Mouse (Mus musculus): Measurements from ENCODE around the gene Upk3b. TPM values are rescaled to one million over a fixed set of nuclear protein-coding genes. Genes with fewer than 3 reads are reported as not detected.

The Upk3b gene
- not detected in 2 replicates for polyA plus RNA-seq (2012)

DNA sequence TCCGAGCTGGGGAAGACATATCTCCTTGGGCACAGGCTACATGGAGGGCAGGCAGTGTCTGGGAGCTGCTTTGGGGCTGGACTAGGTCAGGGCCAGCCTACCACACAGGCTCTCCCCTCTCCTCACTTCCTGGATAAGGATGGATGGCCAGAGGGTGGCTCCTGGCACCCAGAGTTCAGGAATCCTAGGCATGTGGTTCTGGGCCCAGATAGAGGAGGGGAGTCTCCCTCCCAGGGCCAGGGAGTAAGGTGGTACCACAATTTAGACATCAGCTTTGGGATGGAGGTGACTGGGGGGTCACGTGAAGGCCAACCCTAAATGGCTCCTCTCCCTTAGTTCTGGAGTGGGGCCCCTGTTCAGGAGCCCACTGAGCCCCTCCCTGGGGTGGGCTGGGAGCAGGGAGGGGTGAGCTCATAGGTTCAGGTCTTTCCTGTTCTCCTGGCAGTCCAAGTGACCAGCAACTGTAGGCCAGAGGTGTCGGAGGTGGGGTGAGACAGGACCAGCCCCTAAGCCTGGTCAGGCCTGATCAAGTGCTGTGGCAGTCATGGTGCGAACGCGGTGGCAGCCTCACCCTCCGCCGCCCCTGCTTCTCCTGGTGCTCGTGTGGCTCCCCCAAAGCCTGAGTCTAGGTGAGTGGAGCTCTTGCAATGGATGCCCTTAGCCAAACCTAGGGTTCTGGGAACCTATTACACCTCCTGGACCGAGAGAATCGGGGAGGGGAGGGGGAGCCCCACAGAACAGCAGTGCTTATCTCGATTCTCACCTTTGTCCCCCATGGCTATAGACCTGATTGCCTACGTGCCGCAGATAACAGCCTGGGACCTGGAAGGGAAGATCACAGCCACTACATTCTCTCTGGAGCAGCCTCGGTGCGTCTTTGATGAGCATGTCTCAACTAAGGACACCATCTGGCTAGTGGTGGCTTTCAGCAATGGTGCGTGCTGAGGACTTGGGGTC, at the start of gene Upk3b:
Gene Upk3b (plus strand): TSS at position 239 of the 957 bp plus-strand sequence.
- TF ChIP-seq GATA1 (IDR thresholded peaks at IDR 0.05; ENCODE audit: low read length) = no peak

DNA sequence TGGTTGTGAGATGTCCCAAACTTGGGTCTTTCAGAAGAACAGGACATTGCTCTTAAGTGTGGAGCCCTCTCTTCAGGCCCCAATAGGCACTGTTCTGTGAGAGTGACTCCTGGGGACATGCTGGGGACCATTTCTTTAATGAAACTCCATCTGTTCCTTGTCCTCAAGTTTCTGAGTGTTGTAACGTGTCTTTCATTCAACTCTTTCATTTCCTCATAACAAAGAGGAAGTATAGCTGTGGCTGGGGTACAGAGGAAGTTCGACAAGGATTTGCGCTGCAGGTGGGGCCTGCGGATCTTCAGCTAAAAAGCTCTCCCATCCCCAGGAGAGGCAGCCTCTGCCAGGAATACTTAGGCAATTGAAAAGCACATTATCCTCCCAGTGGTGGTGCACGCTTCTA, 47.7 kb upstream of the Upk3b start:
- no peak for TF ChIP-seq GATA1 (IDR thresholded peaks at IDR 0.05; ENCODE audit: low read length)

DNA sequence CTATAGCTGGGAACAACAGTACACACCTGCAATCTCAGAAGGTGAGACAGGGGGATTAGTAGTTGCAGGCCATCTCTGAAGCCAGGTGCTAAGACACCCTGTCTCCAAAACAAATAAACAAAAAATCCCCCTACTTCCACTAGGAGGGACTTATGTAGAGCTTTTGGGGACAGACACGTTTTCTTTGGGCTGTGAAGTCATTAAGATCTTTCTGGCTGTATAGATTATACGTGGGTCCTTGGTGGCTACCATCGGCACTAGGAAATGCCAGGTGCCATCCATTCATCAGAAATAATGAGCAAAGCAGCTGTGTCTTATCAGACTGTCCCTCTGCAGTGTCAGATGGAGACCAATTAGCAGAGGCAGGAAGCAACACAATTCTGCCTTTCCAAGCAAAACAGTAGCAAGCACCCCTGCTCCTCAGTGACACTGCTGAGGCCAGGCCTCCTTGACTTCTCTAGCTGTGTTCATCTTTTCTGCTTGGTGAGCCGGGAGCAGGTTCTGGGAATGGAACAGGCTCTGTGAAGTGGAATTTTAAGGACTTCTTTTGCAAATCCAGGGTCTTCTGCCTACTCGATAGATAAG, 44.8 kb upstream of the Upk3b start:
- TF ChIP-seq GATA1 (IDR thresholded peaks at IDR 0.05; ENCODE audit: low read length) = no peak

DNA sequence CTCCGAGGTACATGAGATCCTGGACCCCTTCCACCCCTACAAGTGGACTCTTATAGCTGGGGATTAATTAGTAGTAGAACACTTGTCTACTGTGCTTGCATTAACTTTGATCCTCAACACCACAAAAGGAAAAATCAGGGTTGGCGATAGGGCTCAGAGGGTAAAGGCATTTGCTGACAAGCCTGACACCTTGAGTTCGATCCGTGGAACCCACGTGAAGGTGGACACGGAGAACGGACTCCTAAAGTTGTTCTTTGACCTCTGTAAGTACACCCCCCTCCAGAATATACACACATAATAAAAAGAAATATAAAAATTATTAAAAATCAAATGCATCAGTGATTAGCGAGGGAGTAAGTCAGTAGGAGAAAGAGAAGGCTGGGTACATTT, 44.0 kb upstream of the Upk3b start:
- no peak for TF ChIP-seq GATA1 (IDR thresholded peaks at IDR 0.05; ENCODE audit: low read length)

DNA sequence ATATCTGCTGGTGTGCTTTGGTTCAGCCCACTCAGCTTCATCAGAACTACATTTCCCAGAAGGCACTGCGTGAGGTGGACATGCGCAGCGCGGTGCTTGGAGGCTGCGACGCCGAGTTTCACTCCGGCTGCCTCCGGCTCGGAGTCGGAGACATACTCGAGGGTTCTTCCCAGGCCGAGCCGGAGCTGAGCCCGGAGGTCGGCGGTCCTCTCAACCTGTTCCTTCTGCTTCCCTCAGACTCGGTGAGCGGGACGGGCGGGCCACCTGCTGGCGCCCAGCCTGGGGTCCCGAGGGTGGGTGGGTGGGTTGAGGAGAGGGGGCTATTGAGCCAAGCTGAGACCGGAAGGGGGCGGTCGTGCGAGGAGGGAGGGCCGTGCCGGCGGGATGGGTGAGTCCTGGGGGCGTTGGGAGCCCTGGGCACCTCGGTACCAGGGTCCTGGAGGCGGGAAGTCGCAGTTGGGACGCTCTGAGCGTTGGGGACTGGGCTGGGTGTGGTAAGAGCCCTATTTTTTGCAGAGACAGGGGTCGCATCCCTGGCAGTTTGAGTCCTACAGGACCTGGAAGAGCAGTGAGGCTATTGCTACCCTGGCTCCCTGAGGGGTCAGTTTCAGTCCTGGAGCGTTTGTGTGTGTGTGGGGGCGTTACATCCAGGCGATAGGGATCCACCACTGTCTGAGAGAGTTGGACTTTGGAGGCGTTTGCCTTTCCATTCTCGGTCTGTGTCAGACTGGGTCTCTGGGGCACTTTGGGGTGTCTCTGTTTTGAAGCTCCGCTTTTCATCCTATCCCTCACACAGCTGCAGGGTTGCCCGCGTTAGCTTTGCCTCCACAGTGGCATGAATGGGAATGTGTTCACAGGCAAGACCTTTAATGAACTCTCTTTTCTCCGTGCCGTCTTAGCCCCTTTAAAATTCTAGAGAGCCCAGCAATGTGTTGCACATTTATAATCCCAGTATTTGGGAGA, 43.3 kb upstream of the Upk3b start, which contains the start of gene Dtx2:
Gene Dtx2 (plus strand): TSS at position 76 of the 963 bp plus-strand sequence.
- no peak for TF ChIP-seq GATA1 (IDR thresholded peaks at IDR 0.05; ENCODE audit: low read length)

DNA sequence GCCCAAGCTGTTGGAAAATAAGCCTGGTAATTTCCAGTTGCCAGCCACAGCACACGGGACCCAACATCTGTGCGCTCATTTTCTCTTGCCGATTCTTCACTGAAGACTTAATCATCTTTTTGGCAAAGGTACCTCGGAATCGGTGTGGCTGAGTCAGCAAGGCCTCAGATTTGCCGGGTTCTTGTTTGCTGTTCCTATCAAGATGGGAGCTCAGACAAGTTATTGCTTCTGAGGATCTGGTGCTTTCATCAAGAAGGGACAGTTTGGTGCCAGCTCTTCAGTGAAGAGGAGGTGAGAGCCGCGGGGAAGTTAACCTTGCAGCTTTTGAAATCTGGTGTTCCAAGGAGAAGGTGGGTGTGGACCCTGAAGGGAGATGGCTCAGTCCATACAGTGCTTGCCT, 42.1 kb upstream of the Upk3b start:
- no peak for TF ChIP-seq GATA1 (IDR thresholded peaks at IDR 0.05; ENCODE audit: low read length)

DNA sequence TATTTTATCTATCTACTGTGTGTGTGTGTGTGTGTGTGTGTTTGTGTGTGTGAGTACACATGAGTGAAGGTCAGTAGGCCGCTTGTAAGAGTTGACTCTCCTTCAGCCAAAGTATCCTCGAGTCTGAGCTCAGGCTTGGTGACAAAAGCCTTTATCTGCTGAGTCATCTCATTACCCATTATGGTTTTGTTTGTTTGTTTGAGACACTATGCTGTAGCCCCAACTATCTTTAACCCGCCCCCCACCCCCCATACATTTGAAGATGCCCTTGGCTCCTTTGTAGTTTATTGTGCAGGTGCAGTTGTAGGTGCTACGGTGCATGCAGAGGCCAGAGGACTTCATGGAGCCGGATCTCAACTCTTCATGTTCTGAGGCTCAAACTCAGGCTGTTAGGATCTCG, 37.1 kb upstream of the Upk3b start:
- no peak for TF ChIP-seq GATA1 (IDR thresholded peaks at IDR 0.05; ENCODE audit: low read length)

DNA sequence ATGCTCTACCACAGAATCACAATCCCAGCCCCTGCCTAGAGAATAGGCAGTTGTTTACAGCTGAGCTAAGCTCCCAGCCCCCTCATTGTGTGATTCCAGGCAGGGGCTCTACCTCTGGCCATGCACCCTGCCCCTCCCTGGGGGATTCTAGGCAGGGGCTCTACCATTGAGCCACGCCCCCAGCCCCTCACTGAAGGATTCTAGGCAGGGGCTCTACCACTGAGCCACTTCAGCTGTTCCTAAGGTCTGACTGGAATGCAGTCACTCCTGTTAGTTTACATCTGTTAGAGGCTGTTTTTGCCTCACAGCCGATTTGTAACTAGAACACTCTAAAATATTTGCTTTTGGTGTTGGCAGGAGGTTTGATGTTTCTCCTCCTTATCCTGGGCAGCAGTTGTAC, 36.0 kb upstream of the Upk3b start:
- no peak for TF ChIP-seq GATA1 (IDR thresholded peaks at IDR 0.05; ENCODE audit: low read length)

DNA sequence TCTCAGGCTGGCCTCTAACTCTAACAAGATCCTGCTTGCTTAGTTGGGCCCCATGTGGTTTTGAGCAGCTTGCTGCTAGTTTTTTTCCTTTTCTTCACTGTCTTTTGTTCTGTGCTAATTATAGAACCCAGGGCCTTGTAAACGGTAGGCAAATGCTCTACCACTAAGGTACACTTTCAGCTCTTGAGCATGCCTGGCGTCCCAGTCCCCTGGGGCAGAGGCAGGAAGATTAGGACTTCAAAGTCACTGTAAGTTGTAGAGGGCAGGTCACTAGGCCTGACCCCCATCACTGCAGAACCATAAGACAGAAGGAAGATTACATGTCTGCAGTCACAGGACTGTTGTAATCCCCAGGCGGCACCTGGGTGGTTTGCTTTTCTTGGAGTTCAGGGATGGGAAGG, 35.5 kb upstream of the Upk3b start:
- TF ChIP-seq GATA1 (IDR thresholded peaks at IDR 0.05; ENCODE audit: low read length) = no peak

DNA sequence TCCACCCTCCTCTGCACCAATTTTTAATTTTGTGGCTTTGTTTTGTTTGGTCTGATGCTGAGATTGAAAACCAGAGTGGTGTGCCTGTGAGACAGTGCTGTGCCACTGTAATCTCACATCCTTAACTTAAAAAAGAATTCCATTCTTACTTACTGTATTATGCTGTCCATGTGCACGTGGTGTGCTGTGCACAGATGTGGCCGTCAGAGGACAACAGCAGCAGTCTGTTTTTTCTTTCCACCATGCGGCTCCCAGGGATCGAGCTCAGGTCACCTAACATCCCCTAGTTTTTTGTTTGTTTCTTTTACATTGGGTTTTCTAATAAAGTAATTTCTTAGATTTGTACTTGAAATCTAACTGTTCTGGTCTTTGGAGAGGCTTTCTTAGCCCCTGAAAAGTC, 33.8 kb upstream of the Upk3b start:
- TF ChIP-seq GATA1 (IDR thresholded peaks at IDR 0.05; ENCODE audit: low read length) = no peak

DNA sequence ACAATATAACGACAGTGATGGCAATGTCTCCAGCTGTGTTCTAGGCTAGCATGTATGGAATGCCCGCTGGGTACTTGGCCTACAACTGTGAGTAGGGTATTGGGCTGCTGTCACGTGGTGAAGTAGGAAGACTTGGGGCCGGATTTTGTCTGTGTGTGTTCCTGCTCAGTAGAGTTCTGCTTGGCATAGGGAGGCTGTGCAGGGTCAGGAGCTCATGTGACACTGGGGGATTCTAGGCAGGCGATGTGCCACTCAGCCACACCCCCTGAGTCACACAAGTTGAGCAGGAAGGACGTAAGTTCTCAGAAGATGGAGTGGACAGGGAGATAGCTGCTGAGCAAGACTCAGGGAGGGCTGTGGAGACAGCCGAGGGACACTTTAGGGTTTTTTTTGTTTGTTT, 30.6 kb upstream of the Upk3b start:
- TF ChIP-seq GATA1 (IDR thresholded peaks at IDR 0.05; ENCODE audit: low read length) = no peak

DNA sequence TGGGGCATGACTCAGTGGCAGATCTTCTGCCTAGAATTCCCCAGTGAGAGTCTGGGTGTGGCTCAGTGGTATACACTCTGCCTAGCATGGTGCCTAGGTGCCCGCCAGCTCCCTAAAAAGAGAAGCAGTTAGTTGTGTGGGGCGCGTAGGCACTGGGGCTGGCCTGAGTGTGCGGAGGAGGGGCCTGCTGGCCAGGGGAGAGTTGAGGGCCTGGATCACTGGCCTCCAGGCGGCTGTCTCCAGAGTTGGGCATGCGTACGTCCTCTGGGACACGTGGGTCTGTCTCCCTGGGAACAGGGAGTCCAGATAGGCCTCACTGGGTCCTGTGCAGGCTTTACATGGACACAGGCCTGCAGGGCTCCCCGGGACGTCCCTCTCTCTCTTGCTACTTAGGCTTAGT, 23.4 kb upstream of the Upk3b start:
- TF ChIP-seq GATA1 (IDR thresholded peaks at IDR 0.05; ENCODE audit: low read length) = no peak

DNA sequence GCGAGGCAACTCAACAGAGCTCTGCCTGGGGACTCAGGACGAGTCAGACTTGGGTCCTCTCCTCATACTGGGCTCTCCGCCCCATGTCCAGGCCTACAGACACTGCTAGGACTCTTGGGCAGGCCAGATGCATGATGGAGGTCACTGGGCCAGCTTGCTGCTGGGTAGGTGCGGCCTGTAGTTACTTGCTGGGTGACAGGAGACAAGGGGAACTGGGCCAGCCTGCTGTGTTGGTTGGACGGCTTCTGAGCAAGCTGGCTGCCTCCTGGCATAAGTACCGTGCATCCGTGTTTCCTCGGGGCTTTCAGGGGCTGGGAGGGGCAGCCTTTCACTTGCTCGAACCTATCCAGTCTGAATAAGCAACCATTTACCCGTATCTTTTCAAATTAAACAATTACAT, 22.7 kb upstream of the Upk3b start:
- TF ChIP-seq GATA1 (IDR thresholded peaks at IDR 0.05; ENCODE audit: low read length) = no peak

DNA sequence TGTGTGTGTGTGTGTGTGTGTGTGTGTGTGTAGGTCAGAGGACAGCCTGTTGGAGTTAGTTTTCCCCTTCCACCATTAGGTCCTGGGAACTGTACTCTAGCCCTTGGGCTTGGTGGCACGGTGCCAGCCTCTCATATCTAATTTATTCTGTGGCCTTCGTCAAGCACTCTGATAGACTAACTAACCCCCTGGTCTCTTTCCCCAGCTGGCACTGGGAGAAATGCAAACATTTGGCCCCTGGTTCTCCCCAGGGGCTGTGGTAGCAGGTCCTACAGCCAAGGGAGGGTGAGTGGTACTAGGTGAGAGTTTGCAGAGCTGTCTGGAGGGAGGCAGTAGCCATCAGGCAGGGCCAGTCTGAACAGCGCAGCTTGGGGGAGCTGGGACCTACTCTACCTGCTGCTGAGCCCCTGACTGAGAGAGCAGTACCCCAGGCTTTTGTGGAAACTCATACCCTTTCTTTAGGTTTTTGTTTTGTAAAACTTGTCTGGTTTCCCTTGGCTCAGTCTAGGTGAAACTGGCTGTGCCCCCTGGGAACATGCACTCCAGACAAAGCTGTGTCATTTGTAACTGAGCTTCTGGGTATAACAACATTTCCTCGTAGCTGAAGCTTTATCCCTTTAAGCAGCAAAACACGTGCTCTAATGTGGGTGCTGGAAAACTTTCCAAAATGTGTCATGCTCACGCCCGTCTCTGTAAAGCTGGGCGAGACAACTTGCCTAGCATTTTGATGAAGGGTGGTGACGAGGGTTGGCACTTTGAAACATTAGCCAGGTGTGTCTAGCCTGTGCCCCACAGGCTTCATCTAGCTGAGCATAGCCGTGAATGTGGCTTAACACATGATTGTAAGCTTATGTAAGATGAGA, 22.1 kb upstream of the Upk3b start:
- TF ChIP-seq GATA1 (IDR thresholded peaks at IDR 0.05; ENCODE audit: low read length) = no peak

DNA sequence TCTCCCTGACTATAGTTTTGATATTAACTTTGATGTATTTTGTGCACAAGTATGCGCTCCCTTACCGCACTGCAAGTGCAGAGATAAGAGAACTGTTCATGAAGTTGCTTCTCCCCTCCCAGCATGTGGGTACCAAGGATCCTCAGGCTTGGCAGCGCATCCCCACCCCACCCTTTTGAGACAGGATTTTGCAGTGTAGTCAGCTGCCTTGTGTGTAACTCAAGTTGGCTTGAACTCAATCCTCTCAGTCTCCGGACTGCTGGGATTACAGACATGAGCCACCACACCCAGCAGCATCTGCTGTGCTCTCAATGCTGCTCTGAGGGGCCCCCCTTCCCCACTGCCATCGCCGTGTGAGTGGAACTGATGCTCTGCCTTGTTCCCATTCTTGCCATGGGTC, 21.0 kb upstream of the Upk3b start:
- no peak for TF ChIP-seq GATA1 (IDR thresholded peaks at IDR 0.05; ENCODE audit: low read length)
